Mouse (Mus musculus): ENCODE measurements around the gene Abhd4. TPM values are rescaled to one million over a fixed set of nuclear protein-coding genes. Genes with fewer than 3 reads are reported as not detected.

The Abhd4 gene
- polyA plus RNA-seq, 1 experiment = 23.6 TPM

- H3K36me3 ChIP-seq (ENCODE audit: control insufficient read depth, insufficient read depth, low read length) = no peaks in the 10 kb centered on the region
- H3K27ac ChIP-seq (ENCODE audit: control insufficient read depth, insufficient read depth, low read length) = no peak within 1 kb of the TSS
- WGBS = 91% methylated on average over 1 of the region's 1 CpGs
- TF ChIP-seq POLR2A (IDR thresholded peaks at IDR 0.05; ENCODE audit: control insufficient read depth, extremely low read depth, insufficient read depth, low read length, poor library complexity) (no peak), CTCF (IDR thresholded peaks at IDR 0.05; ENCODE audit: borderline replicate concordance, control insufficient read depth, extremely low read depth, insufficient read depth, low read length, poor library complexity) (no peak)
- DNase-seq = no peak
- no peaks in the 10 kb centered on the region for H3K4me1 ChIP-seq (replicated peaks; ENCODE audit: control insufficient read depth, insufficient read depth, low read length)
- no peak within 1 kb of the TSS for H3K4me3 ChIP-seq (ENCODE audit: control insufficient read depth, insufficient read depth, low read length)
- H3K27me3 ChIP-seq (ENCODE audit: control insufficient read depth, insufficient read depth, low read length) = no peaks in the 10 kb centered on the region
These were observed 30.9 kb downstream of the Abhd4 start, which contains the start of gene Olfr49 for GRCm38 (mm10) chr14:54284839-54285238. Gene Olfr49 (minus strand): TSS chr14:54284939.

DNA sequence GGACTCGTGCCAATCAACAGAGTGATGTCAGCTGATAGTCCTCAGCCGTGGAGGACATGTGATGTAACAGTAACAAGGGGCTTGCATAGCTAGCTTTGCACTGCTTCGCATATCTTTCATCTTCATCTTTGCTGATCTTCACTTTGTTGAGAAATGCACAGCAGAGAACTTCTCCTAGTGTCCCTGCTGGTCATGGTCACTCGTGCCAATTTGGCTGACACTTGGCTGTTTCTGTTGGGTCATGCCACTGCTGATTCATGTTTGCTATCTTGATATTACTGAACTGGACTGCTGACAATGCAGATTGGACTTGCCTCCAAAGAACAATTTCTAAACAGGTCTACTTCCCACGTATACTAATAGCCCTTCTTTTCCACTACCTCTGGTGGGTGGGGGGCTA lies 46.1 kb downstream of the Abhd4 start:
- Histone ChIP-seq H3K4me3 (ENCODE audit: control insufficient read depth, insufficient read depth, low read length) (no peak overlapping the region), H3K4me1 (replicated peaks; ENCODE audit: control insufficient read depth, insufficient read depth, low read length) (no peaks in the 10 kb centered on the region), H3K36me3 (ENCODE audit: control insufficient read depth, insufficient read depth, low read length) (no peaks in the 10 kb centered on the region), H3K27me3 (ENCODE audit: control insufficient read depth, insufficient read depth, low read length) (no peaks in the 10 kb centered on the region), H3K27ac (ENCODE audit: control insufficient read depth, insufficient read depth, low read length) (no peak overlapping the region)
- WGBS = 88% methylated on average over 5 of the region's 5 CpGs
- no peak for DNase-seq
- TF ChIP-seq CTCF (IDR thresholded peaks at IDR 0.05; ENCODE audit: borderline replicate concordance, control insufficient read depth, extremely low read depth, insufficient read depth, low read length, poor library complexity) (no peak), POLR2A (IDR thresholded peaks at IDR 0.05; ENCODE audit: control insufficient read depth, extremely low read depth, insufficient read depth, low read length, poor library complexity) (no peak)

- DNase-seq = no peak
- H3K36me3 ChIP-seq (ENCODE audit: control insufficient read depth, insufficient read depth, low read length) = no peaks in the 10 kb centered on the region
- no peak overlapping the region for H3K27ac ChIP-seq (ENCODE audit: control insufficient read depth, insufficient read depth, low read length)
- no peak overlapping the region for H3K4me3 ChIP-seq (ENCODE audit: control insufficient read depth, insufficient read depth, low read length)
- 96% methylated on average over 3 of the region's 3 CpGs for WGBS
- H3K27me3 ChIP-seq (ENCODE audit: control insufficient read depth, insufficient read depth, low read length) = no peaks in the 10 kb centered on the region
- TF ChIP-seq POLR2A (IDR thresholded peaks at IDR 0.05; ENCODE audit: control insufficient read depth, extremely low read depth, insufficient read depth, low read length, poor library complexity) (no peak), CTCF (IDR thresholded peaks at IDR 0.05; ENCODE audit: borderline replicate concordance, control insufficient read depth, extremely low read depth, insufficient read depth, low read length, poor library complexity) (no peak)
- H3K4me1 ChIP-seq (replicated peaks; ENCODE audit: control insufficient read depth, insufficient read depth, low read length) = no peaks in the 10 kb centered on the region
These were observed 46.7 kb downstream of the Abhd4 start for GRCm38 (mm10) chr14:54300676-54301075.

- no peaks in the 10 kb centered on the region for H3K36me3 ChIP-seq (ENCODE audit: control insufficient read depth, insufficient read depth, low read length)
- no peaks in the 10 kb centered on the region for H3K4me1 ChIP-seq (replicated peaks; ENCODE audit: control insufficient read depth, insufficient read depth, low read length)
- no peak overlapping the region for H3K4me3 ChIP-seq (ENCODE audit: control insufficient read depth, insufficient read depth, low read length)
- H3K27me3 ChIP-seq (ENCODE audit: control insufficient read depth, insufficient read depth, low read length) = no peaks in the 10 kb centered on the region
- no peak for DNase-seq
- H3K27ac ChIP-seq (ENCODE audit: control insufficient read depth, insufficient read depth, low read length) = no peak overlapping the region
- TF ChIP-seq POLR2A (IDR thresholded peaks at IDR 0.05; ENCODE audit: control insufficient read depth, extremely low read depth, insufficient read depth, low read length, poor library complexity) (no peak), CTCF (IDR thresholded peaks at IDR 0.05; ENCODE audit: borderline replicate concordance, control insufficient read depth, extremely low read depth, insufficient read depth, low read length, poor library complexity) (no peak)
- 82% methylated on average over 3 of the region's 3 CpGs for WGBS
These were observed 57.8 kb downstream of the Abhd4 start for GRCm38 (mm10) chr14:54311763-54312162.

Other genes starting within 250 kb of the Abhd4 start
- gene Dad1, start 84 bp upstream of the Abhd4 start, polyA plus RNA-seq (2012; rRNA removed) = 513 and 641 TPM in 2 replicates
- not detected in 2 replicates for gene Olfr49, start 30.8 kb downstream of the Abhd4 start, polyA plus RNA-seq (2012; rRNA removed)
- 177 and 188 TPM in 2 replicates for gene Oxa1l, start 106.6 kb downstream of the Abhd4 start, polyA plus RNA-seq (2012; rRNA removed)
- gene Slc7a7, start 163.6 kb downstream of the Abhd4 start, polyA plus RNA-seq (2012; rRNA removed) = 24.2 and 29.3 TPM in 2 replicates
- 211 and 214 TPM in 2 replicates for gene Mrpl52, start 172.7 kb downstream of the Abhd4 start, polyA plus RNA-seq (2012; rRNA removed)
- 76.5 and 89.3 TPM in 2 replicates for gene Mmp14, start 177.4 kb downstream of the Abhd4 start, polyA plus RNA-seq (2012; rRNA removed)
- 308 and 317 TPM in 2 replicates for gene Lrp10, start 209.9 kb downstream of the Abhd4 start, polyA plus RNA-seq (2012; rRNA removed)
- gene Rem2, start 221.9 kb downstream of the Abhd4 start, polyA plus RNA-seq (2012; rRNA removed) = 0.82 and 1.00 TPM in 2 replicates

All from thymus, adult 2 months (tissue).